Mouse (Mus musculus) forebrain, postnatal 0 days (tissue): Measurements from ENCODE around the gene Il1rl2. TPM values are rescaled to one million over a fixed set of nuclear protein-coding genes. Genes with fewer than 3 reads are reported as not detected.
A peak's percentile ranks its signal among the peaks of the same experiment; 100 is the strongest.
"Not testable (repeated sequence)": the region's sequence is repeated elsewhere in the genome, so short reads cannot be mapped to it uniquely, and the experiment has no call there.

ENCODE experiments used
- ATAC-seq: fragments of 200-750 bp; cut with Nextera tagmentation; 2 replicates; pipeline ENCODE4 v1.8.0; 2017; ENCODE audit warnings: mild to moderate bottlenecking, moderate library complexity
- DNase-seq: peaks from one replicate; pipeline ENCODE4 v3.0.0-alpha.2; 2015
- H3K27ac ChIP-seq: fragments of 300-500 bp; sonication (generic); 2 replicates; pipeline ENCODE4 v1.5.1; 2014; ENCODE audit warnings: low read depth, mild to moderate bottlenecking, antibody characterized with exemption, low read length, moderate library complexity, mixed read lengths
- H3K27me3 ChIP-seq: fragments of 300-500 bp; sonication (generic); 2 replicates; pipeline ENCODE4 v1.6.1; 2014; ENCODE audit warnings: mild to moderate bottlenecking, low read length, mixed read lengths; ENCODE audit not compliant: insufficient read depth
- H3K36me3 ChIP-seq: fragments of 300-500 bp; sonication (generic); 2 replicates; pipeline ENCODE4 v1.6.1; 2014; ENCODE audit warnings: mild to moderate bottlenecking, moderate library complexity; ENCODE audit not compliant: insufficient read depth
- H3K4me1 ChIP-seq: fragments of 300-500 bp; sonication (generic); 2 replicates; pipeline ENCODE4 v1.6.1; 2014; ENCODE audit warnings: antibody characterized with exemption; ENCODE audit not compliant: insufficient read depth
- H3K4me2 ChIP-seq: fragments of 300-500 bp; sonication (generic); 2 replicates; pipeline ENCODE4 v1.6.1; 2014; ENCODE audit warnings: low read depth, mild to moderate bottlenecking, moderate library complexity
- H3K4me3 ChIP-seq: fragments of 300-500 bp; sonication (generic); 2 replicates; pipeline ENCODE4 v1.5.1; 2014; ENCODE audit warnings: low read depth, low read length, mixed read lengths
- H3K9ac ChIP-seq: fragments of 300-500 bp; sonication (generic); 2 replicates; pipeline ENCODE4 v1.6.1; 2014; ENCODE audit warnings: mild to moderate bottlenecking
- H3K9me3 ChIP-seq: fragments of 300-500 bp; sonication (generic); 2 replicates; pipeline ENCODE4 v1.6.1; 2016; ENCODE audit warnings: low read length
- CTCF ChIP-seq: sonication (generic); IDR thresholded peaks from 2 replicates; pipeline ENCODE4 v1.5.1; 2016; ENCODE audit warnings: antibody characterized with exemption, control low read depth, low read depth
- WGBS: fragments of 180-500 bp; shearing (Covaris S2); extraction: QIAGEN DNeasy Blood & Tissue Kit; methylation state at CpG from one replicate; pipeline ENCODE4 v1.1.7; 2014; 5-methylcytosine and 5-hydroxymethylcytosine counted together
- polyA plus RNA-seq: library from polyadenylated mRNA; unstranded; fragments of >200 nt; fragmentation: Nextera tagmentation; extraction: Ambion mirVana; gene quantifications from 2 replicates; pipeline ENCODE4 v1.2.1, GENCODE M21; 2015
- total RNA-seq: library from RNA; depleted of rRNA; stranded (reverse); fragments of >200 nt; gene quantifications from 2 replicates; pipeline ENCODE4 v1.2.3, GENCODE M21; 2014

The Il1rl2 gene
- total and polyA plus RNA-seq, 2 experiments from 2014 or later, result 0.76 to 1.8 TPM

GRCm38 (mm10) chr1:40283995-40284394 is 40.4 kb upstream of the Il1rl2 start:
- no peak overlapping the region for H3K9ac ChIP-seq
- H3K36me3 ChIP-seq, result no peaks in the 10 kb centered on the region
- H3K9me3 ChIP-seq, result no peaks in the 10 kb centered on the region
- no peak for DNase-seq
- WGBS, result 88% methylated on average over 5 of the region's 5 CpGs
- H3K4me2 ChIP-seq, result no peak overlapping the region
- no peaks in the 10 kb centered on the region for H3K4me1 ChIP-seq
- ATAC-seq, result no peak
- no peaks in the 10 kb centered on the region for H3K27me3 ChIP-seq
- H3K27ac ChIP-seq, result no peak overlapping the region
- no peak overlapping the region for H3K4me3 ChIP-seq
- no peak for TF ChIP-seq CTCF

GRCm38 (mm10) chr1:40290489-40291255 is 33.7 kb upstream of the Il1rl2 start:
- ATAC-seq (no peak), DNase-seq (no peak)
- Histone ChIP-seq H3K27me3 (no peaks in the 10 kb centered on the region), H3K9ac (no peak overlapping the region), H3K27ac (no peak overlapping the region), H3K4me3 (no peak overlapping the region), H3K4me1 (no peaks in the 10 kb centered on the region), H3K9me3 (no peaks in the 10 kb centered on the region), H3K36me3 (no peaks in the 10 kb centered on the region), H3K4me2 (no peak overlapping the region)
- no peak for TF ChIP-seq CTCF
- WGBS, result 79% methylated on average over 12 of the region's 12 CpGs

GRCm38 (mm10) chr1:40292231-40292630 is 32.2 kb upstream of the Il1rl2 start:
- no peak overlapping the region for H3K9ac ChIP-seq
- no peak for ATAC-seq
- 95% methylated on average over 2 of the region's 2 CpGs for WGBS
- no peaks in the 10 kb centered on the region for H3K36me3 ChIP-seq
- no peak overlapping the region for H3K4me2 ChIP-seq
- TF ChIP-seq CTCF, result no peak
- no peak overlapping the region for H3K27ac ChIP-seq
- no peaks in the 10 kb centered on the region for H3K4me1 ChIP-seq
- H3K9me3 ChIP-seq, result no peaks in the 10 kb centered on the region
- no peak overlapping the region for H3K4me3 ChIP-seq
- no peaks in the 10 kb centered on the region for H3K27me3 ChIP-seq
- no peak for DNase-seq

GRCm38 (mm10) chr1:40293891-40294290 is 30.5 kb upstream of the Il1rl2 start:
- Histone ChIP-seq H3K27ac (no peak overlapping the region), H3K27me3 (no peaks in the 10 kb centered on the region), H3K4me1 (no peaks in the 10 kb centered on the region), H3K36me3 (no peaks in the 10 kb centered on the region), H3K9me3 (no peaks in the 10 kb centered on the region), H3K4me2 (no peak overlapping the region), H3K9ac (no peak overlapping the region), H3K4me3 (no peak overlapping the region)
- TF ChIP-seq CTCF, result peak; percentile 31
- ATAC-seq (no peak), DNase-seq (no peak)
- WGBS, result 92% methylated on average over 7 of the region's 7 CpGs

- no peak overlapping the region for H3K27ac ChIP-seq
- TF ChIP-seq CTCF, result no peak
- H3K4me1 ChIP-seq, result no peaks in the 10 kb centered on the region
- H3K4me3 ChIP-seq, result no peak overlapping the region
- ATAC-seq (no peak), DNase-seq (no peak)
- no peaks in the 10 kb centered on the region for H3K9me3 ChIP-seq
- WGBS, result 92% methylated on average over 9 of the region's 9 CpGs
- no peak overlapping the region for H3K4me2 ChIP-seq
- no peaks in the 10 kb centered on the region for H3K36me3 ChIP-seq
- H3K27me3 ChIP-seq, result no peaks in the 10 kb centered on the region
- H3K9ac ChIP-seq, result no peak overlapping the region
Observed at GRCm38 (mm10) chr1:40294824-40295223, 29.6 kb upstream of the Il1rl2 start.

- no peak overlapping the region for H3K4me3 ChIP-seq
- ATAC-seq (no peak), DNase-seq (no peak)
- no peak overlapping the region for H3K4me2 ChIP-seq
- H3K27me3 ChIP-seq, result no peaks in the 10 kb centered on the region
- H3K27ac ChIP-seq, result no peak overlapping the region
- no peaks in the 10 kb centered on the region for H3K36me3 ChIP-seq
- H3K9me3 ChIP-seq, result no peaks in the 10 kb centered on the region
- 86% methylated on average over 2 of the region's 2 CpGs for WGBS
- no peaks in the 10 kb centered on the region for H3K4me1 ChIP-seq
- H3K9ac ChIP-seq, result no peak overlapping the region
- TF ChIP-seq CTCF, result no peak
Observed at GRCm38 (mm10) chr1:40298053-40298452, 26.4 kb upstream of the Il1rl2 start.

GRCm38 (mm10) chr1:40303179-40303866 is 21.1 kb upstream of the Il1rl2 start:
- 63% methylated on average over 7 of the region's 7 CpGs for WGBS
- H3K27ac ChIP-seq, result no peak overlapping the region
- H3K9ac ChIP-seq, result no peak overlapping the region
- DNase-seq, result no peak
- H3K36me3 ChIP-seq, result no peaks in the 10 kb centered on the region
- no peaks in the 10 kb centered on the region for H3K9me3 ChIP-seq
- ATAC-seq, result no peak
- H3K4me2 ChIP-seq, result no peak overlapping the region
- no peak overlapping the region for H3K4me3 ChIP-seq
- no peaks in the 10 kb centered on the region for H3K27me3 ChIP-seq
- no peaks in the 10 kb centered on the region for H3K4me1 ChIP-seq
- no peak for TF ChIP-seq CTCF

GRCm38 (mm10) chr1:40304321-40304720 is 20.1 kb upstream of the Il1rl2 start:
- not testable (repeated sequence) for H3K36me3 ChIP-seq, DNase-seq, H3K4me2 ChIP-seq, H3K4me3 ChIP-seq, H3K27ac ChIP-seq, ATAC-seq, H3K9me3 ChIP-seq, H3K4me1 ChIP-seq, H3K27me3 ChIP-seq, H3K9ac ChIP-seq
- WGBS, result 61% methylated on average over 4 of the region's 4 CpGs
